Mouse (Mus musculus): Measurements from ENCODE around the gene Fcrl6. TPM values are rescaled to one million over a fixed set of nuclear protein-coding genes. Genes with fewer than 3 reads are reported as not detected.

The Fcrl6 gene
- polyA plus RNA-seq, 1 experiment = not detected

- no peaks in the 10 kb centered on the region for H3K4me1 ChIP-seq (ENCODE audit: control insufficient read depth, insufficient read depth, low read length)
- H3K4me3 ChIP-seq (ENCODE audit: insufficient read depth, low read length) = peak overlapping the region; percentile 21; the same call in 1 of the 2 replicates
- H3K27ac ChIP-seq (ENCODE audit: insufficient read depth, low read length) = no peak overlapping the region
- TF ChIP-seq POLR2A (IDR thresholded peaks at IDR 0.05; ENCODE audit: extremely low read depth, insufficient read depth, low read length) (no peak), CTCF (IDR thresholded peaks at IDR 0.05; ENCODE audit: extremely low read depth, insufficient read depth, low read length) (no peak)
Measured at GRCm38 (mm10) chr1:172616537-172617300, 14.4 kb upstream of the Fcrl6 start.

GRCm38 (mm10) chr1:172615412-172615811 is 13.1 kb upstream of the Fcrl6 start:
- H3K4me1 ChIP-seq (ENCODE audit: control insufficient read depth, insufficient read depth, low read length) = no peaks in the 10 kb centered on the region
- H3K27ac ChIP-seq (ENCODE audit: insufficient read depth, low read length) = no peak overlapping the region
- TF ChIP-seq POLR2A (IDR thresholded peaks at IDR 0.05; ENCODE audit: extremely low read depth, insufficient read depth, low read length) (no peak), CTCF (IDR thresholded peaks at IDR 0.05; ENCODE audit: extremely low read depth, insufficient read depth, low read length) (no peak)
- H3K4me3 ChIP-seq (ENCODE audit: insufficient read depth, low read length) = no peak overlapping the region

GRCm38 (mm10) chr1:172614654-172615053 is 12.3 kb upstream of the Fcrl6 start:
- Histone ChIP-seq H3K4me1 (ENCODE audit: control insufficient read depth, insufficient read depth, low read length) (no peaks in the 10 kb centered on the region), H3K4me3 (ENCODE audit: insufficient read depth, low read length) (no peak overlapping the region), H3K27ac (ENCODE audit: insufficient read depth, low read length) (no peak overlapping the region)
- TF ChIP-seq POLR2A (IDR thresholded peaks at IDR 0.05; ENCODE audit: extremely low read depth, insufficient read depth, low read length) (no peak), CTCF (IDR thresholded peaks at IDR 0.05; ENCODE audit: extremely low read depth, insufficient read depth, low read length) (no peak)

- no peaks in the 10 kb centered on the region for H3K4me1 ChIP-seq (ENCODE audit: control insufficient read depth, insufficient read depth, low read length)
- no peak overlapping the region for H3K27ac ChIP-seq (ENCODE audit: insufficient read depth, low read length)
- H3K4me3 ChIP-seq (ENCODE audit: insufficient read depth, low read length) = no peak overlapping the region
- no peak for TF ChIP-seq POLR2A (IDR thresholded peaks at IDR 0.05; ENCODE audit: extremely low read depth, insufficient read depth, low read length)
- TF ChIP-seq CTCF (IDR thresholded peaks at IDR 0.05; ENCODE audit: extremely low read depth, insufficient read depth, low read length) = peak; percentile 45
Measured at GRCm38 (mm10) chr1:172612745-172613144, 10.4 kb upstream of the Fcrl6 start.

GRCm38 (mm10) chr1:172611304-172611703 is 9.0 kb upstream of the Fcrl6 start:
- TF ChIP-seq POLR2A (IDR thresholded peaks at IDR 0.05; ENCODE audit: extremely low read depth, insufficient read depth, low read length) = no peak
- H3K4me3 ChIP-seq (ENCODE audit: insufficient read depth, low read length) = no peak overlapping the region
- H3K4me1 ChIP-seq (ENCODE audit: control insufficient read depth, insufficient read depth, low read length) = no peaks in the 10 kb centered on the region
- no peak overlapping the region for H3K27ac ChIP-seq (ENCODE audit: insufficient read depth, low read length)

GRCm38 (mm10) chr1:172594495-172594894 is 7.9 kb downstream of the Fcrl6 start:
- TF ChIP-seq POLR2A (IDR thresholded peaks at IDR 0.05; ENCODE audit: extremely low read depth, insufficient read depth, low read length) (no peak), CTCF (IDR thresholded peaks at IDR 0.05; ENCODE audit: extremely low read depth, insufficient read depth, low read length) (peak; percentile 50)
- Histone ChIP-seq H3K4me3 (ENCODE audit: insufficient read depth, low read length) (no peak overlapping the region), H3K4me1 (ENCODE audit: control insufficient read depth, insufficient read depth, low read length) (no peaks in the 10 kb centered on the region), H3K27ac (ENCODE audit: insufficient read depth, low read length) (no peak overlapping the region)

GRCm38 (mm10) chr1:172593956-172594355 is 8.4 kb downstream of the Fcrl6 start:
- Histone ChIP-seq H3K4me1 (ENCODE audit: control insufficient read depth, insufficient read depth, low read length) (no peaks in the 10 kb centered on the region), H3K4me3 (ENCODE audit: insufficient read depth, low read length) (no peak overlapping the region), H3K27ac (ENCODE audit: insufficient read depth, low read length) (no peak overlapping the region)
- TF ChIP-seq POLR2A (IDR thresholded peaks at IDR 0.05; ENCODE audit: extremely low read depth, insufficient read depth, low read length) = no peak
- TF ChIP-seq CTCF (IDR thresholded peaks at IDR 0.05; ENCODE audit: extremely low read depth, insufficient read depth, low read length) = no peak

- TF ChIP-seq POLR2A (IDR thresholded peaks at IDR 0.05; ENCODE audit: extremely low read depth, insufficient read depth, low read length) (no peak), CTCF (IDR thresholded peaks at IDR 0.05; ENCODE audit: extremely low read depth, insufficient read depth, low read length) (no peak)
- Histone ChIP-seq H3K4me1 (ENCODE audit: control insufficient read depth, insufficient read depth, low read length) (no peaks in the 10 kb centered on the region), H3K4me3 (ENCODE audit: insufficient read depth, low read length) (no peak overlapping the region), H3K27ac (ENCODE audit: insufficient read depth, low read length) (no peak overlapping the region)
Measured at GRCm38 (mm10) chr1:172593321-172593720, 9.0 kb downstream of the Fcrl6 start.

GRCm38 (mm10) chr1:172590385-172590784 is 12.0 kb downstream of the Fcrl6 start, which contains the start of gene Slamf8:
Gene Slamf8, minus strand, starts transcription at chr1:172590568.
- no peak within 1 kb of the TSS for H3K4me3 ChIP-seq (ENCODE audit: insufficient read depth, low read length)
- no peak within 1 kb of the TSS for H3K27ac ChIP-seq (ENCODE audit: insufficient read depth, low read length)
- no peak for TF ChIP-seq CTCF (IDR thresholded peaks at IDR 0.05; ENCODE audit: extremely low read depth, insufficient read depth, low read length)
- TF ChIP-seq POLR2A (IDR thresholded peaks at IDR 0.05; ENCODE audit: extremely low read depth, insufficient read depth, low read length) = no peak
- no peaks in the 10 kb centered on the region; the same call in 1 of the 2 replicates for H3K4me1 ChIP-seq (ENCODE audit: control insufficient read depth, insufficient read depth, low read length)
